Mouse (Mus musculus): ENCODE data around the gene Cic.

DNA sequence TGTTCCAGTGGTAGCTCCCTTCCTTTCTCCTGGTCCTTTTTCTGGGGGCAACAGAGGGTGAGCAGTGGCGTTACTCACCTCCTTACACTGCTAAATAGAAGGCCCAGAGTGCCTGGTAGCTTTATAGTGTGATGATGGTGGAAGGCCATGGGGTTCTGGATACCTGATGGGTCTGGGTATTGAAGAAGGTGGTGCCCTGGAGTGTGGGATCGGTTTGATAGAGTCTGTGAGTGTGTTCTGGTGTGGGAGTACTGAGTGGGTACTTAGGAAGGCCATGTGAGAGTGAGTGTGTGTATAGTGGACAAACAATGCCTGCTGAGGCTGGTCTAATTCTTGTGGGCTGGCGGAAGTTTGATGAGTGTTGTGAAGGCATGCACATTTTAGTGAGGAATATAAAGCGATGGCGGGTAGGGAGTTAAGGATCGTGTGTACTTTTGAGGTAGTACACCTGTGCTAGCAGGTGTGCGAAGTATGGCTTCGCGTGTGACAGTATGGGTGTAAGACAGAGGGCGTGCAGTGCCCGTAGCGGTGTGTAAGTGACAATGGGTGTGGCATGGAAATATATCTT lies 13.7 kb downstream of the Cic start:
- TF ChIP-seq POLR2A (IDR thresholded peaks at IDR 0.05; ENCODE audit: insufficient read depth, low read length) (no peak), CTCF (IDR thresholded peaks at IDR 0.05; ENCODE audit: low read depth, low read length) (no peak), EP300 (IDR thresholded peaks at IDR 0.05; ENCODE audit: insufficient read depth, low read depth, low read length) (no peak)
